Mouse (Mus musculus): ENCODE measurements around the gene Cdh18. TPM values are rescaled to one million over a fixed set of nuclear protein-coding genes. Genes with fewer than 3 reads are reported as not detected.

The Cdh18 gene
- polyA plus RNA-seq, 1 experiment from 2014 or later, result 3.0 TPM

DNA sequence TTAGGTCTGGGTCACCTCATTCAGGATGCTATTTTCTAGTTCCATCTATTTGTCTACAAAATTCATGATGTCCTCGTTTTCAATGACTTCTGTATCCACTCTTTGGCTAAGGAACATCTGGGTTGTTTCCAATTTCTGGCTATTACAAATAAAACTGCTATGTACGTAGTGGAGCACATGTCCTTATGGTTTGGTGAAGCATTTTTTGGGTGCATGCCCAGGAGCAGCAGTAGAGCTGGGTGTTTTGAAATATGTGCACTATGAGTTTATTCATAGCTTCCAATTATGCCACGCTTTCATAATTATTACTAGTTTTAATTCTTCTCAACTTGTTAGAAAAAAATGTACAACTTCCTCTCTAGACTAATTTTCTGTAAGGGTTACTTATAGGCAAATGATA is 871.2 kb downstream of the Cdh18 start:
- no peak for ATAC-seq (ENCODE audit: low FRiP score)

GRCm38 (mm10) chr15:23430021-23430420 is 881.2 kb downstream of the Cdh18 start:
- no peak for ATAC-seq (ENCODE audit: low FRiP score)
- Histone ChIP-seq H3K4me1 (no peaks in the 10 kb centered on the region), H3K4me2 (replicated peaks) (no peak overlapping the region), H3K4me3 (no peak overlapping the region), H3K36me3 (no peaks in the 10 kb centered on the region), H3K27ac (no peak overlapping the region), H3K27me3 (no peaks in the 10 kb centered on the region), H3K9ac (no peak overlapping the region), H3K9me3 (replicated peaks) (no peaks in the 10 kb centered on the region)
- 84% methylated on average over 5 of the region's 5 CpGs for WGBS

More for the DNA sequence above, 871.2 kb downstream of the Cdh18 start:
- Histone ChIP-seq H3K36me3 (no peaks in the 10 kb centered on the region), H3K4me2 (replicated peaks) (no peak overlapping the region), H3K9me3 (replicated peaks) (no peaks in the 10 kb centered on the region), H3K27ac (no peak overlapping the region), H3K4me3 (no peak overlapping the region), H3K4me1 (no peaks in the 10 kb centered on the region), H3K9ac (no peak overlapping the region), H3K27me3 (no peaks in the 10 kb centered on the region)
- 84% methylated on average over 3 of the region's 3 CpGs for WGBS

DNA sequence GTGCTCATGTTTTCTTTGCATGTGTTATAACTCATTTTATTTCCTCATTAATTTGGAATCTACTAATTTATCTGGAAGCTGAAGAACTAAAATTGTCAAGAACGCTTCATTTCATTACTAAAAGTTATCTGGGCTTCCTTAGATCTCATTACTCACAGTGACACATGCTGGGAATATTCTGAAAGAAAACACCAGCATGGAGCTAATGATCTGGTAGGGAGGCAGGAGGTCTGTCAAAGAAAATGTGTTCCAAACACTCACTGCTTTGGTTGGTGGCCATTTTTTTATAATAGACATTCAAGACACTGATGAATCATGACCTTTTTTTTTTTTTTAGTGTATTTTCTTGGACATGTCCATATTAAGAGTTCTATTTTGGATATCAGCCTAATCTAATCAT is 899.7 kb downstream of the Cdh18 start:
- H3K4me1 ChIP-seq, result 0 out of 2 replicates have a peak, but pooled peaks cover 2% of the 10 kb centered on the region
- no peak overlapping the region for H3K27ac ChIP-seq
- no peaks in the 10 kb centered on the region for H3K36me3 ChIP-seq
- H3K4me3 ChIP-seq, result no peak overlapping the region
- no peaks in the 10 kb centered on the region for H3K27me3 ChIP-seq
- no peak overlapping the region for H3K4me2 ChIP-seq (replicated peaks)
- ATAC-seq (ENCODE audit: low FRiP score), result no peak
- H3K9me3 ChIP-seq (replicated peaks), result no peaks in the 10 kb centered on the region
- H3K9ac ChIP-seq, result no peak overlapping the region
- WGBS, result 63% methylated on average over 1 of the region's 1 CpGs

GRCm38 (mm10) chr15:23452098-23452625 is 903.3 kb downstream of the Cdh18 start:
- Histone ChIP-seq H3K4me1 (0 out of 2 replicates have a peak, but pooled peaks cover 2% of the 10 kb centered on the region), H3K27ac (no peak overlapping the region), H3K4me3 (no peak overlapping the region), H3K9me3 (replicated peaks) (no peaks in the 10 kb centered on the region), H3K4me2 (replicated peaks) (peak overlapping the region; percentile 30), H3K27me3 (no peaks in the 10 kb centered on the region), H3K9ac (no peak overlapping the region), H3K36me3 (no peaks in the 10 kb centered on the region)
- WGBS, result 46% methylated on average over 9 of the region's 9 CpGs
- ATAC-seq (ENCODE audit: low FRiP score), result peak; percentile 52; the same call in 1 of the 2 replicates

- Histone ChIP-seq H3K27ac (no peak overlapping the region), H3K36me3 (no peaks in the 10 kb centered on the region), H3K9ac (no peak overlapping the region), H3K4me3 (no peak overlapping the region), H3K9me3 (replicated peaks) (no peaks in the 10 kb centered on the region), H3K27me3 (no peaks in the 10 kb centered on the region), H3K4me2 (replicated peaks) (no peak overlapping the region), H3K4me1 (0 out of 2 replicates have a peak, but pooled peaks cover 2% of the 10 kb centered on the region)
- ATAC-seq (ENCODE audit: low FRiP score), result no peak
- 89% methylated on average over 6 of the region's 6 CpGs for WGBS
Measured at GRCm38 (mm10) chr15:23453331-23453730, 904.5 kb downstream of the Cdh18 start.

GRCm38 (mm10) chr15:23455344-23455743 is 906.5 kb downstream of the Cdh18 start:
- no peak overlapping the region for H3K27ac ChIP-seq
- no peak for ATAC-seq (ENCODE audit: low FRiP score)

DNA sequence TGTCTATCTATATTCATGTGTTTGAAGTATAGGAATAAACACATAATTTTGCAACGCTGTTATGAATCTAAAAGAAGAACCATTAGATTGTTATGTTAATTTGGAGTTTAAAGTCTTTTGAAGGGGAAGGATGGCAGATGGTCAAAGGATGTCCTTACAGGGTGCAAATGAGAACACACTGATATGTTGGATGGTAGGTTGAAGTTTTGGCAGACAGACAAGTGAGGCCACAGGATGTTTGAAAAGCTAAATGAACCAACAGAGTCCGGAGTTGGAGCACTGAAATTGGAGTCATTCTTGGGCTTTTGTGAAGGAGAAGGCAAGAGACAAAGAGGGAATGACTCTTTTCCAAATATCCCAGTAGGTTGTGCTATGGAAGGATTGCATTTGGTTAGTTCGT is 908.6 kb downstream of the Cdh18 start:
- Histone ChIP-seq H3K4me1 (no peaks in the 10 kb centered on the region), H3K4me3 (no peak overlapping the region), H3K27me3 (no peaks in the 10 kb centered on the region), H3K4me2 (replicated peaks) (no peak overlapping the region), H3K9ac (no peak overlapping the region), H3K36me3 (no peaks in the 10 kb centered on the region), H3K27ac (no peak overlapping the region), H3K9me3 (replicated peaks) (no peaks in the 10 kb centered on the region)
- WGBS, result 74% methylated on average over 3 of the region's 3 CpGs
- no peak for ATAC-seq (ENCODE audit: low FRiP score)

More at GRCm38 (mm10) chr15:23455344-23455743, 906.5 kb downstream of the Cdh18 start:
- Histone ChIP-seq H3K9ac (no peak overlapping the region), H3K9me3 (replicated peaks) (no peaks in the 10 kb centered on the region), H3K27me3 (no peaks in the 10 kb centered on the region), H3K4me3 (no peak overlapping the region), H3K4me1 (0 out of 2 replicates have a peak, but pooled peaks cover 2% of the 10 kb centered on the region), H3K4me2 (replicated peaks) (no peak overlapping the region), H3K36me3 (no peaks in the 10 kb centered on the region)
- WGBS, result 84% methylated on average over 7 of the region's 7 CpGs

- 74% methylated on average over 7 of the region's 7 CpGs for WGBS
- H3K9ac ChIP-seq, result no peak overlapping the region
- no peaks in the 10 kb centered on the region for H3K4me1 ChIP-seq
- H3K36me3 ChIP-seq, result no peaks in the 10 kb centered on the region
- H3K9me3 ChIP-seq (replicated peaks), result no peaks in the 10 kb centered on the region
- no peaks in the 10 kb centered on the region for H3K27me3 ChIP-seq
- no peak for ATAC-seq (ENCODE audit: low FRiP score)
- H3K4me3 ChIP-seq, result no peak overlapping the region
- no peak overlapping the region for H3K27ac ChIP-seq
- no peak overlapping the region for H3K4me2 ChIP-seq (replicated peaks)
Measured at GRCm38 (mm10) chr15:23470527-23471475, 922.0 kb downstream of the Cdh18 start.

DNA sequence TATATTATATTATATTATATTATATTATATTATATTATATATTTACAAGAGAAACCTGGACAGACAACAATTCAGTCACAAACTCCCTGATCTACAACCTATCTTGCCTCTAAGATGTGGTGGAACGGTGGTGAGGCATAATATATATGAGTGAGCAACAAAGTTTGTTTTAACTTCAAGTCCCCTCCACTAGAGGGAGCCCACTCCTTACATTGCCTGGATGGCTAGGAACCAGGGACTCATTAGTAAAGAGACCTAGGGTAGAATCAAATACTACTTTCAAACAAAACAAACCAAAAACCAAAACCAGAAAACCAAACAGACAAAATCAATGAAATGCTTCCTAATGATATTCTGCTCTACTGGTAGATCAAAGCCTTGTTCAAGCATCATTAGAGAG is 937.5 kb downstream of the Cdh18 start:
- Histone ChIP-seq H3K27ac (no peak overlapping the region), H3K36me3 (no peaks in the 10 kb centered on the region), H3K4me3 (no peak overlapping the region), H3K4me2 (replicated peaks) (no peak overlapping the region), H3K4me1 (no peaks in the 10 kb centered on the region), H3K9me3 (replicated peaks) (no peaks in the 10 kb centered on the region), H3K9ac (no peak overlapping the region), H3K27me3 (no peaks in the 10 kb centered on the region)
- no peak for ATAC-seq (ENCODE audit: low FRiP score)
- WGBS, result 42% methylated on average over 1 of the region's 1 CpGs

GRCm38 (mm10) chr15:23506480-23506879 is 957.7 kb downstream of the Cdh18 start:
- H3K36me3 ChIP-seq, result no peaks in the 10 kb centered on the region
- H3K27me3 ChIP-seq, result no peaks in the 10 kb centered on the region
- no peak overlapping the region for H3K27ac ChIP-seq
- H3K9me3 ChIP-seq (replicated peaks), result no peaks in the 10 kb centered on the region
- ATAC-seq (ENCODE audit: low FRiP score), result no peak
- no peak overlapping the region for H3K4me3 ChIP-seq
- H3K4me2 ChIP-seq (replicated peaks), result no peak overlapping the region
- no peak overlapping the region for H3K9ac ChIP-seq
- 81% methylated on average over 4 of the region's 4 CpGs for WGBS
- H3K4me1 ChIP-seq, result no peaks in the 10 kb centered on the region

- Histone ChIP-seq H3K27me3 (no peaks in the 10 kb centered on the region), H3K9me3 (replicated peaks) (no peaks in the 10 kb centered on the region), H3K36me3 (no peaks in the 10 kb centered on the region), H3K27ac (no peak overlapping the region), H3K4me1 (no peaks in the 10 kb centered on the region), H3K9ac (no peak overlapping the region), H3K4me2 (replicated peaks) (no peak overlapping the region), H3K4me3 (no peak overlapping the region)
- no peak for ATAC-seq (ENCODE audit: low FRiP score)
- 65% methylated on average over 2 of the region's 2 CpGs for WGBS
Measured at GRCm38 (mm10) chr15:23509694-23510093, 960.9 kb downstream of the Cdh18 start.

DNA sequence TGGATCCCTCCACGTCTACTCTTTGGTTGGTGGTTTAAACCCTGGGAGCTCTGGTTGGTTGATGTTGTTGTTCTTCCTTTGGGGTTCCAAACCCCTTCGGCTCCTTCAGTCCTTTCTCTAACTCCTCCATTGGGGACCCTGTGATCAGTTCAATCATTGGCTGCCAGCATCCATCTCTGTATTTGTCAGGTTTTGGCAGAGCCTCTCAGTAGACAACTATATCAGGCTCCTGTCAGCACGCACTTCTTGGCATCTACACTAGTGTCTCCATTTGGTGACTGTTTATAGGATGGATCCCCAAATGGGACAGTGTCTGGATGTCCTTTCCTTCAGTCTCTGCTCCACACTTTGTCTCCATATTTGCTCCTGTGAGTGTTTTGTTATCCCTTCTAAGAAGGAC is 967.0 kb downstream of the Cdh18 start:
- no peak overlapping the region for H3K27ac ChIP-seq
- H3K9ac ChIP-seq, result no peak overlapping the region
- no peaks in the 10 kb centered on the region for H3K36me3 ChIP-seq
- H3K4me2 ChIP-seq (replicated peaks), result no peak overlapping the region
- no peaks in the 10 kb centered on the region for H3K4me1 ChIP-seq
- H3K4me3 ChIP-seq, result no peak overlapping the region
- 94% methylated on average over 3 of the region's 3 CpGs for WGBS
- H3K27me3 ChIP-seq, result no peaks in the 10 kb centered on the region
- no peaks in the 10 kb centered on the region for H3K9me3 ChIP-seq (replicated peaks)
- no peak for ATAC-seq (ENCODE audit: low FRiP score)
